Mouse (Mus musculus) hindbrain, embryonic 16.5 days (tissue): ENCODE data around the gene Odaph. TPM values are rescaled to one million over a fixed set of nuclear protein-coding genes. Genes with fewer than 3 reads are reported as not detected.
A peak's percentile ranks its signal among the peaks of the same experiment; 100 is the strongest.

Experiments
- ATAC-seq: fragments of 200-750 bp; cut with Nextera tagmentation; 2 replicates; pipeline ENCODE4 v1.8.0; 2017; ENCODE audit warnings: moderate TSS enrichment, moderate library complexity
- H3K27ac ChIP-seq: fragments of 300-500 bp; sonication (generic); 2 replicates; pipeline ENCODE4 v1.5.1; 2014; ENCODE audit warnings: low read depth, mild to moderate bottlenecking, control low read depth, low read length, moderate library complexity
- H3K27me3 ChIP-seq: fragments of 300-500 bp; sonication (generic); replicated peaks from 2 replicates; pipeline ENCODE4 v1.6.1; 2014; ENCODE audit warnings: low read length; ENCODE audit not compliant: control insufficient read depth, insufficient read depth
- H3K36me3 ChIP-seq: fragments of 300-500 bp; sonication (generic); 2 replicates; pipeline ENCODE4 v1.6.1; 2014; ENCODE audit warnings: mild to moderate bottlenecking, low read length, moderate library complexity, mixed read lengths; ENCODE audit not compliant: control insufficient read depth, insufficient read depth
- H3K4me1 ChIP-seq: fragments of 300-500 bp; sonication (generic); 2 replicates; pipeline ENCODE4 v1.6.1; 2014; ENCODE audit warnings: low read depth, low read length; ENCODE audit not compliant: control insufficient read depth, insufficient read depth
- H3K4me2 ChIP-seq: fragments of 300-500 bp; sonication (generic); 2 replicates; pipeline ENCODE4 v1.6.1; 2014; ENCODE audit warnings: mild to moderate bottlenecking, low read length, control low read depth, moderate library complexity
- H3K4me3 ChIP-seq: fragments of 300-500 bp; sonication (generic); 2 replicates; pipeline ENCODE4 v1.5.1; 2014; ENCODE audit warnings: mild to moderate bottlenecking, low read length, control low read depth, moderate library complexity
- H3K9ac ChIP-seq: fragments of 300-500 bp; sonication (generic); 2 replicates; pipeline ENCODE4 v1.6.1; 2014; ENCODE audit warnings: low read depth, mild to moderate bottlenecking, control low read depth, low read length, moderate library complexity
- H3K9me3 ChIP-seq: fragments of 300-500 bp; sonication (generic); 2 replicates; pipeline ENCODE4 v1.6.1; 2014; ENCODE audit warnings: mild to moderate bottlenecking, low read length, moderate library complexity; ENCODE audit not compliant: control insufficient read depth
- WGBS: fragments of 180-500 bp; shearing (Covaris S2); extraction: QIAGEN DNeasy Blood & Tissue Kit; methylation state at CpG from one replicate; pipeline ENCODE4 v1.1.7; 2014; 5-methylcytosine and 5-hydroxymethylcytosine counted together
- polyA plus RNA-seq: library from polyadenylated mRNA; unstranded; fragments of >200 nt; fragmentation: Nextera tagmentation; extraction: Ambion mirVana; gene quantifications from 2 replicates; pipeline ENCODE4 v1.2.1, GENCODE M21; 2015

Odaph gene
- polyA plus RNA-seq, 1 experiment from 2014 or later, result 0.43 TPM

GRCm38 (mm10) chr5:91983490-91983889, 3.8 kb upstream of the Odaph start:
- no peak for ATAC-seq
- 80% methylated on average over 2 of the region's 2 CpGs for WGBS
- H3K9me3 ChIP-seq, result no peaks in the 10 kb centered on the region

GRCm38 (mm10) chr5:91985721-91986120, 1.6 kb upstream of the Odaph start:
- Histone ChIP-seq H3K36me3 (no peaks in the 10 kb centered on the region), H3K27me3 (no peaks in the 10 kb centered on the region), H3K4me1 (no peaks in the 10 kb centered on the region), H3K4me3 (no peak overlapping the region), H3K4me2 (no peak overlapping the region), H3K9me3 (no peaks in the 10 kb centered on the region), H3K27ac (no peak overlapping the region), H3K9ac (no peak overlapping the region)
- 63% methylated on average over 2 of the region's 2 CpGs for WGBS
- no peak for ATAC-seq

More at GRCm38 (mm10) chr5:91983490-91983889, 3.8 kb upstream of the Odaph start:
- H3K4me1 ChIP-seq, result no peaks in the 10 kb centered on the region
- H3K4me3 ChIP-seq, result no peak overlapping the region
- H3K4me2 ChIP-seq, result no peak overlapping the region
- H3K9ac ChIP-seq, result no peak overlapping the region
- H3K27me3 ChIP-seq, result no peaks in the 10 kb centered on the region
- H3K36me3 ChIP-seq, result no peaks in the 10 kb centered on the region
- no peak overlapping the region for H3K27ac ChIP-seq

- 87% methylated on average over 2 of the region's 2 CpGs for WGBS
- no peaks in the 10 kb centered on the region for H3K9me3 ChIP-seq
- ATAC-seq, result peak; percentile 61
Observed at GRCm38 (mm10) chr5:91987799-91988198, 524 bp downstream of the Odaph start.

GRCm38 (mm10) chr5:91989261-91989660, 2.0 kb downstream of the Odaph start:
- no peak; the same call in 1 of the 2 replicates for ATAC-seq
- no peak overlapping the region for H3K4me2 ChIP-seq
- no peaks in the 10 kb centered on the region for H3K36me3 ChIP-seq
- H3K27me3 ChIP-seq, result no peaks in the 10 kb centered on the region
- H3K4me1 ChIP-seq, result no peaks in the 10 kb centered on the region
- no peak overlapping the region for H3K9ac ChIP-seq
- no peak overlapping the region for H3K4me3 ChIP-seq
- H3K9me3 ChIP-seq, result no peaks in the 10 kb centered on the region
- 69% methylated on average over 9 of the region's 9 CpGs for WGBS
- no peak overlapping the region for H3K27ac ChIP-seq

More at GRCm38 (mm10) chr5:91987799-91988198, 524 bp downstream of the Odaph start:
- Histone ChIP-seq H3K4me2 (no peak overlapping the region), H3K27me3 (no peaks in the 10 kb centered on the region), H3K4me1 (no peaks in the 10 kb centered on the region), H3K36me3 (no peaks in the 10 kb centered on the region), H3K27ac (no peak overlapping the region), H3K9ac (no peak overlapping the region), H3K4me3 (no peak overlapping the region)

- Histone ChIP-seq H3K27ac (no peak overlapping the region), H3K9ac (no peak overlapping the region), H3K36me3 (no peaks in the 10 kb centered on the region), H3K9me3 (no peaks in the 10 kb centered on the region), H3K4me2 (no peak overlapping the region), H3K27me3 (no peaks in the 10 kb centered on the region), H3K4me3 (no peak overlapping the region), H3K4me1 (no peaks in the 10 kb centered on the region)
- ATAC-seq, result no peak
- WGBS, result 90% methylated on average over 6 of the region's 6 CpGs
Observed at GRCm38 (mm10) chr5:91991191-91991937, 4.1 kb downstream of the Odaph start.

- no peak overlapping the region for H3K4me3 ChIP-seq
- no peak overlapping the region for H3K9ac ChIP-seq
- H3K27ac ChIP-seq, result no peak overlapping the region
- no peaks in the 10 kb centered on the region for H3K4me1 ChIP-seq
- H3K9me3 ChIP-seq, result no peaks in the 10 kb centered on the region
- no peaks in the 10 kb centered on the region for H3K36me3 ChIP-seq
- no peaks in the 10 kb centered on the region for H3K27me3 ChIP-seq
- ATAC-seq, result no peak
- WGBS, result 85% methylated on average over 2 of the region's 2 CpGs
- H3K4me2 ChIP-seq, result no peak overlapping the region
Observed at GRCm38 (mm10) chr5:91993061-91993460, 5.8 kb downstream of the Odaph start.

- 72% methylated on average over 13 of the region's 13 CpGs for WGBS
- Histone ChIP-seq H3K4me1 (no peaks in the 10 kb centered on the region), H3K27me3 (no peaks in the 10 kb centered on the region), H3K4me2 (no peak overlapping the region), H3K9ac (no peak overlapping the region), H3K36me3 (no peaks in the 10 kb centered on the region), H3K4me3 (no peak overlapping the region), H3K9me3 (peaks cover 4% of the 10 kb centered on the region; the same call in 1 of the 2 replicates), H3K27ac (no peak overlapping the region)
- ATAC-seq, result no peak
Observed at GRCm38 (mm10) chr5:91994546-91994945, 7.3 kb downstream of the Odaph start.

- Histone ChIP-seq H3K4me3 (no peak overlapping the region), H3K9me3 (peaks cover 4% of the 10 kb centered on the region; the same call in 1 of the 2 replicates), H3K36me3 (no peaks in the 10 kb centered on the region), H3K4me2 (no peak overlapping the region), H3K27me3 (no peaks in the 10 kb centered on the region), H3K9ac (no peak overlapping the region), H3K27ac (no peak overlapping the region), H3K4me1 (no peaks in the 10 kb centered on the region)
- 85% methylated on average over 2 of the region's 2 CpGs for WGBS
- ATAC-seq, result no peak
Observed at GRCm38 (mm10) chr5:92000770-92001169, 13.5 kb downstream of the Odaph start.

- Histone ChIP-seq H3K4me1 (no peaks in the 10 kb centered on the region), H3K9ac (no peak overlapping the region), H3K27me3 (no peaks in the 10 kb centered on the region), H3K9me3 (peaks cover 4% of the 10 kb centered on the region; the same call in 1 of the 2 replicates), H3K36me3 (no peaks in the 10 kb centered on the region), H3K27ac (no peak overlapping the region), H3K4me2 (no peak overlapping the region), H3K4me3 (no peak overlapping the region)
- peak; percentile 79 for ATAC-seq
- 71% methylated on average over 2 of the region's 2 CpGs for WGBS
Observed at GRCm38 (mm10) chr5:92003011-92003410, 15.7 kb downstream of the Odaph start.
